9 mouse cellular contexts compared by ENCODE assay signal in genomic region chr8:122737071-122737470, GRCm38 (mm10). TPM values are rescaled to one million over a fixed set of nuclear protein-coding genes. Genes with fewer than 3 reads are reported as not detected.
A peak's percentile ranks its signal among the peaks of the same experiment; 100 is the strongest.
DNase-seq lines count a peak whose midpoint lies in the region; ATAC-seq lines count a peak whose summit lies in the region.
"Had no signal": no experiment of that assay in that cellular context is flagged by ENCODE, and none has a peak within 500 bp of the region (broad histone marks: within the 10 kb centered on the region; RNA-seq: fewer than 3 reads in every experiment).

No protein-coding gene starts in this region.

- peak overlapping the region; percentile 34 for H3K4me2 ChIP-seq in heart, embryonic 15.5 days
- no peak overlapping the region for H3K4me2 ChIP-seq in kidney, embryonic 15.5 days

- WGBS in heart, embryonic 15.5 days: 30% methylated on average over 4 of the region's 4 CpGs
- 46% methylated on average over 4 of the region's 4 CpGs for WGBS in limb, embryonic 10.5 days
- 47% methylated on average over 4 of the region's 4 CpGs for WGBS in kidney, embryonic 15.5 days

- peaks cover 54% of the 10 kb centered on the region for H3K27me3 ChIP-seq in heart, embryonic 15.5 days
- peaks cover 66% of the 10 kb centered on the region for H3K27me3 ChIP-seq in limb, embryonic 10.5 days (ENCODE audit: low read depth, poor library complexity, severe bottlenecking)
- peaks cover 36% of the 10 kb centered on the region for H3K27me3 ChIP-seq in kidney, embryonic 15.5 days

- H3K9me3 ChIP-seq in heart, embryonic 15.5 days (replicated peaks): no peaks in the 10 kb centered on the region
- no peaks in the 10 kb centered on the region for H3K9me3 ChIP-seq in limb, embryonic 10.5 days (replicated peaks)
- no peaks in the 10 kb centered on the region for H3K9me3 ChIP-seq in kidney, embryonic 15.5 days (replicated peaks)

- no peak for ATAC-seq in heart, embryonic 15.5 days (replicated peaks; ENCODE audit: insufficient number of reproducible peaks, insufficient read depth, low FRiP score, low read depth)
- ATAC-seq in kidney, embryonic 15.5 days (replicated peaks; ENCODE audit: low FRiP score): no peak

- H3K9ac ChIP-seq in heart, embryonic 15.5 days: no peak overlapping the region
- H3K9ac ChIP-seq in kidney, embryonic 15.5 days: no peak overlapping the region

- peaks cover 24% of the 10 kb centered on the region for H3K4me1 ChIP-seq in heart, embryonic 15.5 days (replicated peaks)
- H3K4me1 ChIP-seq in limb, embryonic 10.5 days: peaks cover 33% of the 10 kb centered on the region
- H3K4me1 ChIP-seq in kidney, embryonic 15.5 days: peaks cover 20% of the 10 kb centered on the region

- no peak overlapping the region for H3K27ac ChIP-seq in heart, embryonic 15.5 days
- no peak overlapping the region for H3K27ac ChIP-seq in limb, embryonic 10.5 days
- no peak overlapping the region for H3K27ac ChIP-seq in kidney, embryonic 15.5 days

- H3K36me3 ChIP-seq in heart, embryonic 15.5 days: no peaks in the 10 kb centered on the region
- no peaks in the 10 kb centered on the region for H3K36me3 ChIP-seq in limb, embryonic 10.5 days
- no peaks in the 10 kb centered on the region for H3K36me3 ChIP-seq in kidney, embryonic 15.5 days

- no peak overlapping the region for H3K4me3 ChIP-seq in heart, embryonic 15.5 days
- H3K4me3 ChIP-seq in limb, embryonic 10.5 days: no peak overlapping the region
- no peak overlapping the region for H3K4me3 ChIP-seq in kidney, embryonic 15.5 days (replicated peaks)

- DNase-seq in heart, adult 11 months: no peak
- peak; percentile 45 to 47 for DNase-seq in B cell, adult 2 months
- DNase-seq in R1 (ENCODE audit: low read depth, low spot score): peak; percentile 24
- peak; percentile 63 for DNase-seq in limb, embryonic 10.5 days (ENCODE audit: low spot score)
- no peak for DNase-seq in frontal cortex, adult 2 months (ENCODE audit: extremely low spot score in 1 of 2, low spot score in 1 of 2)
- DNase-seq in adipocyte (ENCODE audit: low spot score): no peak
- DNase-seq: layer of hippocampus, postnatal 36 days had no signal

RNA-seq across cellular contexts. Expression of gene Cbfa2t3, which starts 38.2 kb away (rescaled TPM):
- polyA plus RNA-seq in heart, embryonic 15.5 days (2015; fragmentation: Nextera tagmentation; extraction: Ambion mirVana): 4.2 and 5.9 TPM in 2 replicates
- polyA plus RNA-seq in limb, embryonic 10.5 days (2016; fragmentation: Nextera tagmentation; extraction: Ambion mirVana): 2.0 and 2.8 TPM in 2 replicates
- polyA plus RNA-seq in frontal cortex, adult 2 months (2012; rRNA removed): 7.7 and 8.6 TPM in 2 replicates
- 3.5 and 3.6 TPM in 2 replicates for polyA plus RNA-seq in kidney, embryonic 15.5 days (2015; fragmentation: Nextera tagmentation; extraction: Ambion mirVana)

RNA-seq across cellular contexts. Expression of gene Acsf3, which starts 38.2 kb away (rescaled TPM):
- 13.8 and 16.3 TPM in 2 replicates for polyA plus RNA-seq in heart, embryonic 15.5 days (2015; fragmentation: Nextera tagmentation; extraction: Ambion mirVana)
- 18.6 and 19.2 TPM in 2 replicates for polyA plus RNA-seq in limb, embryonic 10.5 days (2016; fragmentation: Nextera tagmentation; extraction: Ambion mirVana)
- 21.0 and 21.1 TPM in 2 replicates for polyA plus RNA-seq in frontal cortex, adult 2 months (2012; rRNA removed)
- polyA plus RNA-seq in kidney, embryonic 15.5 days (2015; fragmentation: Nextera tagmentation; extraction: Ambion mirVana): 18.1 and 21.0 TPM in 2 replicates

Comparison
In these comparisons a context has a peak if more than half of its experiments do, and no peak if none do; other contexts are left out.
1. DNase-seq: peak in B cell, adult 2 months (2 of 2), R1 (single experiment) and limb, embryonic 10.5 days (single experiment); none in heart, adult 11 months (single experiment), frontal cortex, adult 2 months (0 of 2) and adipocyte (single experiment).